Mouse (Mus musculus): ENCODE measurements at regions not wholly inside any gene's neighbourhood (a gene's known extent, or its start where the extent isn't known, plus 50 kb on each side); places are given as distances from the start of the nearest gene placed in this dataset.

- Histone ChIP-seq H3K4me3 (ENCODE audit: insufficient read depth, low read depth, low read length) (no peak overlapping the region), H3K27me3 (replicated peaks; ENCODE audit: control insufficient read depth, insufficient read depth, low read length) (no peaks in the 10 kb centered on the region), H3K27ac (ENCODE audit: insufficient read depth, low read depth, low read length) (no peak overlapping the region), H3K4me1 (ENCODE audit: control insufficient read depth, insufficient read depth, low read length) (no peaks in the 10 kb centered on the region), H3K36me3 (ENCODE audit: control insufficient read depth, insufficient read depth, low read length) (no peaks in the 10 kb centered on the region)
- no peak for DNase-seq
- 71% methylated on average over 10 of the region's 10 CpGs for WGBS
- TF ChIP-seq CTCF (conservative IDR thresholded peaks at IDR 0.05; ENCODE audit: insufficient read depth, insufficient read length, low read depth, low read length) (no peak), POLR2A (IDR thresholded peaks at IDR 0.05; ENCODE audit: low read depth, low read length) (no peak)
Measured at GRCm38 (mm10) chr14:80901346-80901745, 917.5 kb downstream of the Olfm4 start.

- Histone ChIP-seq H3K27me3 (replicated peaks; ENCODE audit: control insufficient read depth, insufficient read depth, low read length) (no peaks in the 10 kb centered on the region), H3K4me1 (ENCODE audit: control insufficient read depth, insufficient read depth, low read length) (no peaks in the 10 kb centered on the region), H3K4me3 (ENCODE audit: insufficient read depth, low read depth, low read length) (no peak overlapping the region), H3K27ac (ENCODE audit: insufficient read depth, low read depth, low read length) (no peak overlapping the region), H3K36me3 (ENCODE audit: control insufficient read depth, insufficient read depth, low read length) (no peaks in the 10 kb centered on the region)
- WGBS: 77% methylated on average over 9 of the region's 9 CpGs
- DNase-seq: peak; percentile 3
- TF ChIP-seq POLR2A (IDR thresholded peaks at IDR 0.05; ENCODE audit: low read depth, low read length): no peak
- TF ChIP-seq CTCF (conservative IDR thresholded peaks at IDR 0.05; ENCODE audit: insufficient read depth, insufficient read length, low read depth, low read length): no peak
Measured at GRCm38 (mm10) chr14:80901759-80902163, 917.9 kb downstream of the Olfm4 start.

GRCm38 (mm10) chr14:80916031-80916430 is 932.1 kb downstream of the Olfm4 start:
- no peak overlapping the region for H3K4me3 ChIP-seq (ENCODE audit: insufficient read depth, low read depth, low read length)
- H3K4me1 ChIP-seq (ENCODE audit: control insufficient read depth, insufficient read depth, low read length): no peaks in the 10 kb centered on the region
- TF ChIP-seq CTCF (conservative IDR thresholded peaks at IDR 0.05; ENCODE audit: insufficient read depth, insufficient read length, low read depth, low read length): no peak
- no peak for TF ChIP-seq POLR2A (IDR thresholded peaks at IDR 0.05; ENCODE audit: low read depth, low read length)
- H3K27me3 ChIP-seq (replicated peaks; ENCODE audit: control insufficient read depth, insufficient read depth, low read length): no peaks in the 10 kb centered on the region
- DNase-seq: no peak
- H3K36me3 ChIP-seq (ENCODE audit: control insufficient read depth, insufficient read depth, low read length): no peaks in the 10 kb centered on the region
- WGBS: 68% methylated on average over 3 of the region's 3 CpGs
- no peak overlapping the region for H3K27ac ChIP-seq (ENCODE audit: insufficient read depth, low read depth, low read length)

- TF ChIP-seq CTCF (conservative IDR thresholded peaks at IDR 0.05; ENCODE audit: insufficient read depth, insufficient read length, low read depth, low read length) (no peak), POLR2A (IDR thresholded peaks at IDR 0.05; ENCODE audit: low read depth, low read length) (no peak)
- DNase-seq: no peak
- Histone ChIP-seq H3K27ac (ENCODE audit: insufficient read depth, low read depth, low read length) (no peak overlapping the region), H3K4me3 (ENCODE audit: insufficient read depth, low read depth, low read length) (no peak overlapping the region), H3K27me3 (replicated peaks; ENCODE audit: control insufficient read depth, insufficient read depth, low read length) (no peaks in the 10 kb centered on the region), H3K36me3 (ENCODE audit: control insufficient read depth, insufficient read depth, low read length) (no peaks in the 10 kb centered on the region), H3K4me1 (ENCODE audit: control insufficient read depth, insufficient read depth, low read length) (no peaks in the 10 kb centered on the region)
- 61% methylated on average over 2 of the region's 2 CpGs for WGBS
Measured at GRCm38 (mm10) chr14:80923732-80924131, 939.9 kb downstream of the Olfm4 start.

GRCm38 (mm10) chr14:80959966-80960365 is 976.1 kb downstream of the Olfm4 start:
- TF ChIP-seq POLR2A (IDR thresholded peaks at IDR 0.05; ENCODE audit: low read depth, low read length) (no peak), CTCF (conservative IDR thresholded peaks at IDR 0.05; ENCODE audit: insufficient read depth, insufficient read length, low read depth, low read length) (no peak)
- Histone ChIP-seq H3K27me3 (replicated peaks; ENCODE audit: control insufficient read depth, insufficient read depth, low read length) (no peaks in the 10 kb centered on the region), H3K4me1 (ENCODE audit: control insufficient read depth, insufficient read depth, low read length) (no peaks in the 10 kb centered on the region), H3K4me3 (ENCODE audit: insufficient read depth, low read depth, low read length) (no peak overlapping the region), H3K27ac (ENCODE audit: insufficient read depth, low read depth, low read length) (no peak overlapping the region), H3K36me3 (ENCODE audit: control insufficient read depth, insufficient read depth, low read length) (no peaks in the 10 kb centered on the region)
- DNase-seq: no peak
- 89% methylated on average over 2 of the region's 2 CpGs for WGBS

GRCm38 (mm10) chr14:80975795-80976194 is 991.9 kb downstream of the Olfm4 start:
- Histone ChIP-seq H3K4me3 (ENCODE audit: insufficient read depth, low read depth, low read length) (no peak overlapping the region), H3K27ac (ENCODE audit: insufficient read depth, low read depth, low read length) (no peak overlapping the region), H3K36me3 (ENCODE audit: control insufficient read depth, insufficient read depth, low read length) (no peaks in the 10 kb centered on the region), H3K4me1 (ENCODE audit: control insufficient read depth, insufficient read depth, low read length) (no peaks in the 10 kb centered on the region), H3K27me3 (replicated peaks; ENCODE audit: control insufficient read depth, insufficient read depth, low read length) (no peaks in the 10 kb centered on the region)
- no peak for DNase-seq
- no peak for TF ChIP-seq POLR2A (IDR thresholded peaks at IDR 0.05; ENCODE audit: low read depth, low read length)
- no peak for TF ChIP-seq CTCF (conservative IDR thresholded peaks at IDR 0.05; ENCODE audit: insufficient read depth, insufficient read length, low read depth, low read length)
- WGBS: 84% methylated on average over 4 of the region's 4 CpGs

- WGBS: 59% methylated on average over 5 of the region's 5 CpGs
- Histone ChIP-seq H3K27me3 (replicated peaks; ENCODE audit: control insufficient read depth, insufficient read depth, low read length) (no peaks in the 10 kb centered on the region), H3K4me1 (ENCODE audit: control insufficient read depth, insufficient read depth, low read length) (no peaks in the 10 kb centered on the region), H3K4me3 (ENCODE audit: insufficient read depth, low read depth, low read length) (no peak overlapping the region), H3K27ac (ENCODE audit: insufficient read depth, low read depth, low read length) (no peak overlapping the region), H3K36me3 (ENCODE audit: control insufficient read depth, insufficient read depth, low read length) (no peaks in the 10 kb centered on the region)
- TF ChIP-seq POLR2A (IDR thresholded peaks at IDR 0.05; ENCODE audit: low read depth, low read length) (no peak), CTCF (conservative IDR thresholded peaks at IDR 0.05; ENCODE audit: insufficient read depth, insufficient read length, low read depth, low read length) (no peak)
- no peak for DNase-seq
Measured at GRCm38 (mm10) chr14:80976662-80977061, 992.8 kb downstream of the Olfm4 start.

- Histone ChIP-seq H3K4me1 (ENCODE audit: control insufficient read depth, insufficient read depth, low read length) (no peaks in the 10 kb centered on the region), H3K36me3 (ENCODE audit: control insufficient read depth, insufficient read depth, low read length) (no peaks in the 10 kb centered on the region), H3K4me3 (ENCODE audit: insufficient read depth, low read depth, low read length) (no peak overlapping the region), H3K27me3 (replicated peaks; ENCODE audit: control insufficient read depth, insufficient read depth, low read length) (no peaks in the 10 kb centered on the region), H3K27ac (ENCODE audit: insufficient read depth, low read depth, low read length) (no peak overlapping the region)
- no peak for DNase-seq
- WGBS: 18% methylated on average over 5 of the region's 5 CpGs
- TF ChIP-seq POLR2A (IDR thresholded peaks at IDR 0.05; ENCODE audit: low read depth, low read length) (no peak), CTCF (conservative IDR thresholded peaks at IDR 0.05; ENCODE audit: insufficient read depth, insufficient read length, low read depth, low read length) (no peak)
Measured at GRCm38 (mm10) chr14:80979475-80979874, 995.6 kb downstream of the Olfm4 start.

Measured in kidney, adult 2 months (tissue).